Mouse (Mus musculus) cerebellum, adult (tissue): ENCODE data around the gene Dapk1.
A peak's percentile ranks its signal among the peaks of the same experiment; 100 is the strongest.

Source experiments
- ATAC-seq: cut with Nextera tagmentation; 2 replicates; pipeline ENCODE4 v1.9.2; 2017; ENCODE audit warnings: mild to moderate bottlenecking, moderate library complexity, mixed read lengths; ENCODE audit not compliant: insufficient number of reproducible peaks, low FRiP score, low TSS enrichment

Gene Dapk1

GRCm38 (mm10) chr13:60761161-60761560 is 159.4 kb downstream of the Dapk1 start:
- ATAC-seq: peak; percentile 40; the same call in 1 of the 2 replicates

GRCm38 (mm10) chr13:60780534-60780933 is 178.8 kb downstream of the Dapk1 start:
- no peak for ATAC-seq

GRCm38 (mm10) chr13:60783301-60783700 is 181.6 kb downstream of the Dapk1 start:
- no peak for ATAC-seq

GRCm38 (mm10) chr13:60786264-60786663 is 184.5 kb downstream of the Dapk1 start, which contains the start of gene BC051665:
Gene BC051665, minus strand, starts transcription at chr13:60786364.
- ATAC-seq: no peak

GRCm38 (mm10) chr13:60789466-60789865 is 187.7 kb downstream of the Dapk1 start:
- no peak for ATAC-seq

GRCm38 (mm10) chr13:60802749-60803148 is 201.0 kb downstream of the Dapk1 start, which contains the start of gene Ctsll3:
Gene Ctsll3, minus strand, starts transcription at chr13:60802849.
- ATAC-seq: no peak

GRCm38 (mm10) chr13:60809690-60810089 is 207.9 kb downstream of the Dapk1 start:
- no peak for ATAC-seq

GRCm38 (mm10) chr13:60812768-60813167 is 211.0 kb downstream of the Dapk1 start:
- no peak for ATAC-seq
